Mouse (Mus musculus) liver (tissue): Measurements from ENCODE around the gene Stap2.

Experiments
- DNase-seq: peaks from one replicate; pipeline ENCODE4 v3.0.0-alpha.2; 2020; ENCODE audit warnings: mixed read lengths

The Stap2 gene

DNA sequence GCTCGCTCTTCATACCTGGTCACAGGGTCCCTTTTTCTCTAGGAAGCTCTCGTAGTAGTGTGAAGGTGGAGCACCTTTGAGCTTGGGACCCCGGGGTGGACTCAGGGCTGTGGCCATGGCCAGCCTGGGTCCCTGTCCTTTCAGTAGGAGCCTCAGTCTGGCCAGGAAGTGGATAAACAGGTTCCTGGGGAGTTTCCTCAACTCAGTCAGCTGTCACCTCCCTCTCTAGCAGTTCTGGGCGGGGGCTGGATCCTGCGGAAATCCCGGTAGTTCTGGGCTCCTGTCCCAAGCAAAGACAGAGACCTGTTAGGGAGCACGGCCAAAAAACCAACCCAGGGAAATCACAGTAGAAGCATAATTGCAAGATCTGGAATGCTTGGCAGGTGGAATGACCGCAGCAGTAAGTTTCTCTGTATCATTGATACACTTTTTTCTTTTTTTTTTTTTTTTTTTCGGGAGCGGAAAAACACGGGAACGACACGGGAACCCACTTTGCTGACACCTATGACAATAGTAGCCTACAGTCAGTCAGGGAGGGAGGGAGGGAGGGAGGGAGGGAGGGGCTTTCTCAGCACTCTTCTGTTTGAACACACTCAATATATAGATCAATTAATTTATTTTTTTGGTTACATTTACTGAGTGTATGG is at the start of gene Stap2, which contains the start of gene Mpnd:
Gene Stap2, minus strand, starts transcription at position 170 of the 647 bp plus-strand sequence.
Gene Mpnd, plus strand, starts transcription at position 297 of the 647 bp plus-strand sequence.
- DNase-seq: peak; percentile 36

DNA sequence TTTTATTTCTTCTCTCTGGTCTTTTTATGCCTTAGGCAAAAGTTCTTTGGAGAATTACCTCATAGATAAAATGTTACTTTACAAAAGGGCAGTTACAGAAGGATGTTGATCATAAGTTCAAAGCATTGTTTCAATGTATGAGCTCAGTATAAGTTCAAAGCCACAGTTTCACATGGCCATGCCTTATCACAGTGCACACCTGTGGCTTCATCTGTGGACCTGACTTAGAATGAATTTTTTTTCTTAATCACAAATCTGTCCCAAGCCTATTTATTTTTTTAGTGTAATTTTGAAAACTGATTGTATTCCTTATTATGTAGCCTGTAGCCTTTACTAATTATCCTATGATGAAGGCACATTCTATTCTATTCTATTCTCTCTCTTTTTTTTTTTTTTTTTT is 49.6 kb upstream of the Stap2 start:
- no peak for DNase-seq

DNA sequence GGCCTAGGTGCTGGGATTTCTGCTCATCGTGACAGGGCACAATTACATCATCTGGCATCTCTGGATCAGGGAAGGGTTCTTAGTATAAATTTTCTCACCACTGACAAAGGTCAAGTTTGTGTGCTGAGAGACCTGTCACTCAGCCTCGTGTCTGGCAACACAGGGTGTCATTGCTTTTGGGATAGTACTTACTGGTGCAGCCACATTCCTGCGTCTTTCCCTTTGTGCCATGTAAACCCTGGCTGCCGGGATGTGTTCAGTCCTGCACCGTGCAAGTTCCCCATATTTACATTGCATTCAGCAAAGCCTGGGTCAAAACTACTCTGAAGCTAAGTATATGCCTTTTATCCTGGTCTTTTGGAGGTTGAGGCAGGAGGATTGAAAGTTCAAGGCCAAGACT is 46.0 kb upstream of the Stap2 start:
- DNase-seq: no peak

DNA sequence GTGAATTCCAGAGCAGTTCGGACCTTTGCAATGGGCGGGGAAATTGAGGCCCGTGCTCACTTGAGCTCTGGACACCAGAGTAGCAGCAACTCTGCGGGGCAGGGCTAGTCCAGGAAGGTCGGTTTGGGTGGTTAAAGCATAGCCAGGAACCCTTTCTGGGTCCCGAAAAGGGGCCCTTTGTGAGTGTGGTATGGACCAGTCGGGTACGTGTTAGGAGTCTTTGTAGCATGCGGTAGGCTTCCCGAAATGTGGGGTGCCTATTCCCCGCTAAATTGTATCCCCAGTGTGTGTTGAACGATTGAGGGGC is 35.4 kb upstream of the Stap2 start:
- DNase-seq: peak; percentile 56

DNA sequence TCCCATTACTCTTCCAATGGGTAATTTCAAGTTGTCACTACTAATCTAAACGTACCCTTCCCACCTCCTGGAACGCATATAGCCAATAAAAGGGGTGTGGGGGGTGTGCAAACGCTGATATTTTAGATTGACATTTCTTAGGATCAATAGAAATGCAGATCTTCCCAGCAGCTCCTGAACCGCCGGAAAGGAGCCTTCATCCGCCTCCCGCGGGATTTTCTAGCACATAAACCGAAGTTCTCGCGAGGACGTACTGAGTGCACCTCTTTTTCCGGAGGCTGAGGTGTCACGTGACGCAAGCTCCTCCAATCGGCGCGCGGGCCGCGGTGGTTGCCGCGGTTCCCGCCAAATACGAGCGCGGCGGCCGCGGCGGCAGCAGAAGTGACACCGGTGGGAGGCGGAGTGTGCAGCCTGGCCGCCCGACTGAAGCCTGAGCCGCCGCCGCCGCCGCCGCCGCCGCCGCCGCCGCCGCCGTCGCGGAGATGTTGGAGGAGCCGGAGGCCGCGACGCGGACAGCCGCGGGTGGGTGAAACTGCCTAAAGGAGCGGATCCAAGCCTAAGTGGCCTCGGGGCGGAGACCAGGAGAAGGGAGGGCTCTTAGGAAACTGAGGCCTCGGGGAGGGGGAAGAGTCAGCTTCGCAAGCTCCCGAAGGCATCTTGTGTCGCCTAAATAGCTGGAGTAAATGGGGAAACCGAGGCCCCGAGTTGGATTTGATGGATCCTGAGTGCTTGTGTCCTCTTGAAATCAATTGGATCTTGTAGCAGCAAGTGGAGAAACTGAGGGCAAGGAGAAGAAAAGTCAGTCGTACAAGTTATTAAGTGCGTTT is 34.9 kb upstream of the Stap2 start, which contains the start of gene Chaf1a:
Gene Chaf1a, plus strand, starts transcription at position 410 of the 827 bp plus-strand sequence.
- DNase-seq: peak; percentile 96

DNA sequence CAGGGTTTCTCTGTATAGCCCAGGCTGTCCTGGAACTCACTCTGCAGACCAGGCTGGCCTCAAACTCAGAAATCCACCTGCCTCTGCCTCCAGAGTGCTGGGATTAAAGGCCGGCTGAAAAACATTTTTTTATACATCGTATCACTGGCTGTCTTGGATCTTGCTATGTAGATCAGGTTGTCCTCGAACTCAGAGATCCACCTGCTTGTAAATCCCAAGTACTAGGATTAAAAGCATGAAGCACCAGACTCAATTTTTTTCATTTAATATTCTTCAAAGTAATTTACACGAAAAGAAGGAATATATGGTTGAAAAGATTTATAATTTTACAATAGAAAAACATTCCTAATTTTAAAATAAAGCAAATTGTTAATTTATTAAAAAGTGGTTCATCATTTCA is 34.0 kb upstream of the Stap2 start:
- no peak for DNase-seq

DNA sequence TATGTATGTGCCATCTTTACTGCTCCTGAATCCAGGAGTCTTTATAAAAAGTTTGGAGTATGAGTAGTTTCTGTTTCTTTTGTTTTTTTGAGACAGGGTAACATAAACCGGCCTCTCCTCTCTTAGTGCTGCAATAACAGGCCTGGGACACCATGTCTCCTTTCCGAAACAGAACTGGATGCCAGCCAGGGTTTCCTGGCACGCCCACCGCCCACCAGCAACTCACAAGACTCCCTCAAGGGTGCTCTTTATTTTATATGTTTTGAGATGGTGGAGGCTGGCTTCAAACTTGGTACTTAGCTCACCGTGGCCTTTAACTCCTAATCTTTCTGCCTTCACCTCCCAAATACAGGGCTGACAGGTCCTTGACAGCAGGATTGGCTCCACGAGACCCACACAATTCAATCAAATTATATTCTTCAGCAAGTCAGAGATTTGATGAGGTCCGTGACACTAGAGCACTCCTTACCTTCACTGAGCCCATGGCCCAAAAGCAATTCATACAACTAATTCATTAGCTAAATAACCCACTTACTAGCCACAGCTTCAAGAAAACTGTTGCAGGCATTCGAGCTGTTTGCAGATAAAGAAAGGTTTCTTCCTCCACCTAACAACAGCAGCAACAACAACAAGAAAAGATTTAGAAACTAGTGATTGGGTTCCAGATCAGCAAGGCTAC is 33.3 kb upstream of the Stap2 start:
- DNase-seq: no peak

DNA sequence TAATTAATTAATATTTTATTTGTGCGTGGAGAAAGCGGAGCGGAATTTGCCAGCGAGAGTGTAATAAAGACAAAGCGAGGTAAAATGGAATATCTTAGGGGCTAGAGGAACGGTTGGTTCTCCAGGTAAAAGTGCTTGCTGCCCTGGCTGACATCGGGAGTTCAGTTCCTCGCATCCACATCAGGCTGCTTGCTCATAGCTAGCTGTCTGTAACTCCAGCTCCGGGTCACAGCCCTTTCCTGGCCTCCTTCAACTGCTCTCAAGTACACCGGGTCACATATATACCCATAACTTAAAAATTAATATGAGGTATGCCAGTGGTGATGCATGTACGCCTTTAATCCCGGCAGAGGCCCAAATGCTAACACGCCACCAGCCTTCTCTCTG is 31.5 kb upstream of the Stap2 start:
- DNase-seq: no peak

DNA sequence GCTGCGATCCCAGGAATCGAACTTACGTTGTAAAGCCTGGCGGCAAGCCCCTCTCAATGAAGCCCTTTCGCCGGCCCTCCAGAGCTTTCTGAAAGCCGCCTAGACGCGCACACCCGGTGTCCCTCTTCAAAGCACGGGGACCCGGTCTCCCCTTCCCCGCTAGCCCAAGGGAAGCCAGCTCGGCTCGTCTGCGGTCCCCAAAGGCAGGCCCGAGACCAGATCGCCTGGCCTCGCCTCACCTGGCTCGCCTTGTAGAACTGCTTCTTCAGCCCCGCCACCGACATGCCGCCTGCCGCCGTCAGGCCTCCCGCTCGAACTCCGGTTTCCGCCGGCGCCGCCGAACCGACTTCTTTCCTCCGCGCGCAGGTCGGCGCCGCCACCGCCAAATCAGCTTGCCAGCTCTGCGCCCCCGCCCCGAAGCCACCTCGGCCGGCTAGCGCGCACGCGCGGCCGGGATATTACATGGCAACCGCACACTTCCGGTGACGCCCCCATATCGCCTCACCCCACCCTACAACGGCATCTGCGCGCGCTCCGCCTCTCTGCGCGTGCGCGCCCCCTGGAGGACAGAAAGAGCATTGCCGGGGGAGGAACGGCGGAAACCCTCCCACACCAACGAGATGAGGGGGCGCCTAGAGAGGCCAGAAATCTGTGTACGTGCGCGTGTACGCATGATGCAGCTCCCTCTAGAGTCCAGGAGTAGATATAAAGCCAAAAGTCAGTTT is 31.0 kb upstream of the Stap2 start, which contains the start of gene Sh3gl1:
Gene Sh3gl1, minus strand, starts transcription at position 460 of the 725 bp plus-strand sequence.
- DNase-seq: peak; percentile 99

DNA sequence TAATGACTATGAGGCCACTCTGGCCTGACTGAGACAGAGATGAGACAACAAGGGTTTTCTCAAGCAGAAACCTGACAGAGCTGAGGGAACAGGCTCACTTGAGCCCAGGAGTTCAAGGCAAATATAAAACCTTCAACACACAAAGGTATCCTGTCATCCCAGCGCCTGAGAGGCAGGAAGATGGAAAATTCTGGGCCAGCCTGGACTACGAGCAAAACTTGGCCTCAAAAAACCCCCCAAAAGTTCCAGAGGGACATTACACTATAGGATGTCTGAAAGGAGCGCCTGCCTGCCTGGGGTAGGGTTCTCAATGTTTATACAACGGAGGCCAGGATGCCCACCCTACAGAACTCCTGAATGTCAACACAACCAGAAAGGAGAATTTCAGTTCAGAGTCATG is 29.8 kb upstream of the Stap2 start:
- no peak for DNase-seq

DNA sequence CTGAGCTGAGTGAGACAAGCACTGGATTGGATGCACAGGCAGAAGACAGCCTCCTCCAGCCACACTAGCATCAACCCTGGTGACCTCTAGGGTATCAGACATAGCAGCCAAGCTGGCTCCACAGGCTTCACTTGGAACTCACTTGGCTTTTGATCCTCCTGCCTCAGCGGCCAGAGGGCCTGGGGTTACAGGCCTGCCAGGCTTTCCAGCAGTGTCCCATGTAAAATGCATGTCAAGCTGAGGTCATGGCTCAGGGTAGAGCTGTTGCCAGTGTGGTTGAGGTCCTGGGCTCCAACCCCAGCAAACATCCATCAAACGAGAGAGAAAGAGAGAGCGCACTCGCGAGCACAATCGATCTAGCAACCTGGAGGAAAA is 29.3 kb upstream of the Stap2 start:
- no peak for DNase-seq

DNA sequence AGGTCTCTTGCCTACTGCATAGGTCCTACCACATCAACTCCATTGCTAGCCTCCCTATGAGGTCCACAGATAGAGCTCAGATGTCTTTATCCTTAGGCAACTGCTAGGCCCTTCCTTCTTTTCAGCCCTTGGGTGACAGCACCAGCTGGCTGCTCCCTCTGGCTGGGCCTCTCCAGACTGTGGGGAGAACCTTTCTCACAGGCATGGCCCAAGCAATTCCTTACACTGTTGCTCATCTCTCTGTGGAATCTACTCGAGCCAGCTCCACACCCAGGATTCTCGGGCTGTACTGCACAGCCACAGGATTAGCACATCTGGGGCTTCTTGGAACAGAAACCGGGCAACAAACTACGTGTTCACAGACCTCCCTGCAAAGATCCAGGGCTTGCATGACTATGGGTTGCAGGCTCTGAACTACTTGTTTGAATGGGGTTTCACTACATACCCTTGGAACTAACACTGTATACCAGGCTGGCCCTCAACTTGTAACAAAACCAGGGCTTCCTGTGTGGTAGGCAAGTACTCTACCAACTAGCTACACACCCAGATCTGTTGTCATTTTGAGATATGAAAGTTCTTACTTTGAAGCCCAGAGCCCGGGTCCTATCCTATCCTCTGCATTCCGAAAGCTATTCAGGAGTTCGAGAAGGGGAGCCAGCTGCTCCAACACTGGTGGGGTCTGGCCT is 28.8 kb upstream of the Stap2 start:
- DNase-seq: no peak

DNA sequence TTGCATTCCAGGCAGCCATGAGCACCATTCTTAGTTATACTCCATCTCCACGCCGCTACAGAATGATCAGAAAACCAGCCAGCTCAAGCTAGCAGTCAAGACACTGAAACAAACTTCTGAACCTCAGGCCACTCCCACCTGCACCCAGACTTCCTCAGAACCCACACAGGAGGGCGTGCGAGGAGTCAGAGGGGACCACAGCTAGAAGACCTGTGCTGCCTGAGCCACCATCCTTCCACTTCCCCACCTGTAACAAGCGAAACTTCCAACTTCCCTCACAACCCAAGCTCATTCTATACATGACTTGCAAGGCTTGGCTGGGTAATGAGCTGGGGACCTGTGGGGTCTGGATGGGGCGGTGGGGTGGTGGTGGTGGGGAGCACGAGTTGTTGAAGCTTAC is 27.4 kb upstream of the Stap2 start:
- DNase-seq: no peak

DNA sequence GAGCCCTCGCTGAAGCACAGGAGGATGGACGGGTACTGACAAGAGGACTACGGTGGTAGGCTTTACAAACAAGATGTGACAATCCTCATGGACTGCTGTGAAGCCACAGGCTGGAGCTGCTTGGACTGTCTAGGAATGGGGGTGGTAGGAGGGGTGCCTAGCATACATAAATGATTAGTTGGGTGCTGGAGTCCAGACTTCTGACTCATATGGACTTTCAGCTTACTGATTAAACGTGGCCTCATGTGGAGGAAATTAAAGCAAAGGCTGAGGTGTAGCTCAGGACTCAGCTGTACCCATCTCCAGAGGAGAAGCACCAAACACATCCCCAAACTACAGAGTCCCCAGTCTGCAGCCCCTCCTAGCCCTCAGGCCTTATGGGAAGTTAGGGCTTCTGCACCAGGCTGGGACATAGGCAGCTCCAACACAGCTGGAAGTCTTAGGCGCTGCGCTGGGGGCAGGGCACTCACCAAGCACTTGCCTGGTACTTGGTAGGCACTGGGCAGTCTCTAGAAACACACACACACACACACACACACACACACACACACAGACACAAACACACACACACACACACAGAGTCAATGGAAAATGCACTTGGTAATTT is 26.8 kb upstream of the Stap2 start:
- DNase-seq: no peak

DNA sequence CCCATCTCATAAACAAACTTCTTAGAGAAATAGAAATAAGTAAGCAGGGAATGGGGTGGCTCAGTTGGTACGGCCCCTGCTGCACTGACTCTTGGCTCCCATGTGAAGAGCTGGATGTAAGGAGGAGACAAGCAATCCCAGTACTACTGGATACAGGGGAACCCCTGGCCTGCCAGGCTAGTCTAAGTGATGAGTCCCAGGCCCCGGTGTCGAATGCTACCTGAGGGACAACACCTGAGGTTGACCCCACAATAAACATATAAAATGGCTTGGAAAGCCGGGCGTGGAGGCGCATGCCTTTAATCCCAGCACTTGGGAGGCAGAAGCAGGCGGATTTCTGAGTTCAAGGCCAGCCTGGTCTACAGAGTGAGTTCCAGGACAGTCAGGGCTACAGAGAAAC is 26.0 kb upstream of the Stap2 start:
- DNase-seq: no peak

DNA sequence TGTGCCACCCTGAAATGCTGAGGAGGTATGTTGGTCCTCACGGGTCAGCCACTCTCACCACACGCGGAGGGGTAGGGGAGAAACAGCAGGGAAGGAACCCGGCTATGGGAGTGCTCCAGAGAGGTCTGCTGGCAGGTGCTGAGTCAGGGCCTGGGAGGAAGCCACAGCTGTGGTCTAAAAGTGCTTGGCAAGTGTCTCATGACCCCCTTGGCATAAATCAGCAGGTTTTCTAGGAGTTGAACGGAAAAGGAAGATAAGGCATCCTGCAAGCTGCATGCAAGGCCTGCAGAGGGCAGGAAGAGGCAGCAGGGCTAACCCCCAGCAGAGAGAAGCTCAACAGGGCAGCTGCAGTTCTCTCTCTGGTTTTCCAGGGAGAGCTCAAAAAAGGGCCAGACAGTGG is 25.5 kb upstream of the Stap2 start:
- peak; percentile 42 for DNase-seq

DNA sequence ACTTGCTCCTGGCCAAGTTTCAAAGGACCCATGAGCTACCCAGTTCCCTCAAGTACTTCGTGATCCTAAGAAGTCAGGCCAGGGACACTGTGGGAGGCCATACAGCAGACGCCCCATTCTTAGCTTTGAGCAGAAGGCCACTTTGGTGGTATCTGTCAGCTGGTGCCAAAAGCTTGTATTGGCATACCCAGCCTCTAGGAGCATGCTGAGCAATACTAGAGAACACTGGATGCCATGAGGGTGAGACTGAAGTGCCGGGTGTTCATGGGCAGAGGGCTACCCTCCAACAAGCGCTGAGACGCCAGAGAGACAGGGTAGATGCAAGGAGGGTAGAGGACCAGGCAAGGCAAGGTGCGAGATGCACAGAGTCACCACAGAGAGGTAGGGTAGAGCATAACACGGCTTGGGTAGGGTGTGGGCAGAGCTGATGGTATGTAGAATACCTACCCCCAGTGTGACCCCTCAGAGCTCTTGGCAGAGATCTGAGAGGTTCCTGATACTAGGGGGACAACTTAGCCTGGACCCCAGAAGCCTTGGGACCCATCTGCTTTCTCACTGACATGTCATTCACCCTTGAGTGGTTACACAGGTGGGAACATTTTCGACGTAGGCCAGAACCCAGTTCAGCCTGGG is 25.0 kb upstream of the Stap2 start:
- no peak for DNase-seq

DNA sequence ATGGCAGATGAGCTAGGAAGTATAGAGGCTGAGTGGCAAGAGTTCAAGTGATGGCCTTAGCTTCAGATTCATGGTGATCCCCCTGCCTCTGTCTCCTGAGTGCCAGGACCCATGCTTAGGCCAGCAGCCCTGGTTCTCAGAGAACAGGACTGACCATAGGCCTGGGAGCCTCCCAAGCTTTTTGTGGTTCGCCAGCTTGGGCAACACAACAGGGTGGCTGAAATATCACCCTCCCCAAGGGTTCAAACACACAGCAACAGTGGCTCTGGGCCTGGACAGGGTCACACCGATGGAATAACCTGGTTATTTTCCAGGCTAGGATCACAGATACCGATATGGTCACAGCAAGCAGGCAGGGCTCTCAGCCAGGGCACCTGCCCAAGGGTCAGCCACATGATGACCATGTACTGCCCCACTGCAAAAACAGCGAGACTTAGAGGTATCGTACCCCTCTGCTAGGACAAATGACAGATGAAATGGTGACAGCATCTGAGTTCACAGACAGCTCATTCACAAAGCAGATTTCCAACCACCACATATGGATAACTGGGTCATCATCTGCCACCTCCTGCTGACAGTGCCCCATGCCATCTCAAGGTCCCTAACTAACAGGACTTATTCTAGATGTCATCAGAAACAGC is 22.5 kb upstream of the Stap2 start:
- no peak for DNase-seq

DNA sequence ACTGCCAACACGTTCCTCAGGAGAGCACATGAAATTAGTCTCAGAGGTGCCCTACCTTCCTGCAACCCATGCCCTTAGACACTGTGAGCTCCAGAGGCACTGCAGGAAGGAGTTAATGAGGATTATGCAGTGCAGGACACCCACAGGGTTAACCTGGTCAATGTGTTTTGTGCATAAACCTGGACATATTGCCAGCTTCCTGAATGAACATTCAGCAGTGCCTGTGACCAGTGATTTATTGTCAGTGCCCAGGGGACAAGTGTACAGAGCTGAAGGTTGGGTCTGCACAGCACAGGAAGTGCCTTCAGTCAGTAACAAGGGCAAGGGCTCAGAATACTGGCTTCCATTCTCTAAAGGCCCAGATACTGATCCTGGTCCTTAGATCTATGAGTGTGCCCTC is 21.5 kb upstream of the Stap2 start:
- DNase-seq: no peak

DNA sequence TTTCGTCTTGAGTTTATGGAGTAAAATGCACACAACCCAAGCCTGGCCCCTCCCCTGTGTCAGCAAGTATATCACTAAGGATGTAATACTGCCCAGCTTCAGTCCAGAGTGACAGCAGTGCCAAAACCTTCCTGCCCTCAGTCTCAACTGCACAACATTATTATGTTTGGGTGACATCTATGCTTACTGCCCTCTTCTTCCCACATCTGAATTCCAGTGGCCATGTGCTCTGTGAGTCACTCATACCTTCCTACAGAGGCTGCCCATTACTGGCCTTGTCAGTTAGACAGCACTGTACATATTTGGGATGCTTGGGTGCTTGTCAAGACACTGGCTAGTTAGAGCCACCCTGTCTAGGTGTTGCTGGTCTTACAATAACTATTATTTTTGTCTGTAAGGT is 20.9 kb upstream of the Stap2 start:
- no peak for DNase-seq

DNA sequence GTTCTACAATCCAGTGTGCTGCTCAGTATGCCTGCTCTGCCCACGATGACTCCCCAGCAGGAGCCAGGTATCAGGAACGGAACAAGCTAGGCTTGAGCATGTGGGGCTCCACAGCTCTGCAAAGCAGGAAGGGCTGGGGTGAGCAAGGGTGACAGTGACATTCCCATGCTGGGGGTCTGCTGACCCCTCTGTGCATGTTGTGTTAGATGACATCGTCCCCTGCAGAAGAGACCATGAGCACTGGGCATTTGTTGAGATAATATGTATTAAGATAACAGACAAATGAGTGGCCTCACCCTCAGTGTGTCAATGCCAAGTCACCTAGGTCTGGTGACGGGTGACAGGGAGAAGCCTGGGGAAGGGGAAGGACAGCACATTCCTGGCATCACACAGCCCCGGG is 19.5 kb upstream of the Stap2 start:
- no peak for DNase-seq
